Mouse (Mus musculus) CH12.LX (cell line): Measurements from ENCODE around the gene Sf3b2. TPM values are rescaled to one million over a fixed set of nuclear protein-coding genes. Genes with fewer than 3 reads are reported as not detected.
A peak's percentile ranks its signal among the peaks of the same experiment; 100 is the strongest.
"Not testable (repeated sequence)": the region's sequence is repeated elsewhere in the genome, so short reads cannot be mapped to it uniquely, and the experiment has no call there.

Experiments
- DNase-seq: peaks from one replicate; pipeline ENCODE4 v3.0.0-alpha.2; 2013; ENCODE audit errors: extremely low read depth
- H3K27ac ChIP-seq: 2 replicates; pipeline ENCODE4 v1.5.1; 2012; ENCODE audit warnings: low read depth, mild to moderate bottlenecking, control low read depth, moderate library complexity; ENCODE audit not compliant: insufficient read depth
- H3K27me3 ChIP-seq: replicated peaks from 2 replicates; pipeline ENCODE3; 2012; ENCODE audit warnings: inconsistent platforms
- H3K36me3 ChIP-seq, 2 experiments: replicated peaks in 1 of 2; 2 replicates each; pipeline versions ENCODE3 to v1.6.1; 2012; ENCODE audit warnings: inconsistent platforms in 1 of 2, low read length in 1 of 2, mild to moderate bottlenecking in 1 of 2, mixed read lengths in 1 of 2, moderate library complexity in 1 of 2; ENCODE audit not compliant: control insufficient read depth in 1 of 2, insufficient read depth in 1 of 2
- H3K4me1 ChIP-seq, 2 experiments: 2 replicates each; pipeline ENCODE4 v1.6.1; 2012; ENCODE audit warnings: inconsistent platforms in 1 of 2, moderate library complexity in 1 of 2; ENCODE audit not compliant: insufficient read depth in 2 of 2, control insufficient read depth in 1 of 2
- H3K4me2 ChIP-seq: 2 replicates; pipeline ENCODE4 v1.6.1; 2012; ENCODE audit warnings: low read depth, mild to moderate bottlenecking, control low read depth; ENCODE audit not compliant: poor library complexity, insufficient read depth, severe bottlenecking
- H3K4me3 ChIP-seq, 3 experiments: fragments of 150-350 bp in 1 of 3; sonication (generic) in 1 of 3; replicated peaks in 1 of 3; 2 replicates each; pipeline versions ENCODE3 to v1.5.1; 2011 to 2012; ENCODE audit warnings: low read depth in 2 of 3, low read length in 2 of 3, mild to moderate bottlenecking in 2 of 3, moderate library complexity in 2 of 3, control low read depth in 1 of 3, improper control_type of control experiment in 1 of 3, inconsistent platforms in 1 of 3, mixed read lengths in 1 of 3; ENCODE audit not compliant: poor library complexity in 1 of 3
- H3K79me2 ChIP-seq: replicated peaks from 2 replicates; pipeline ENCODE4 v1.6.1; 2012; ENCODE audit warnings: mild to moderate bottlenecking, moderate library complexity; ENCODE audit not compliant: control insufficient read depth, poor library complexity, insufficient read depth, severe bottlenecking; ENCODE audit errors: extremely low read depth
- H3K9ac ChIP-seq: 2 replicates; pipeline ENCODE4 v1.6.1; 2012; ENCODE audit warnings: low read depth, mild to moderate bottlenecking, control low read depth, moderate library complexity; ENCODE audit not compliant: insufficient read depth
- H3K9me3 ChIP-seq: replicated peaks from 2 replicates; pipeline ENCODE3; 2012; ENCODE audit warnings: low read length, inconsistent platforms, mixed read lengths
- BHLHE40 ChIP-seq: IDR thresholded peaks from 2 replicates; pipeline ENCODE4 v1.6.1; 2011; ENCODE audit warnings: mild to moderate bottlenecking, low read depth, low read length, improper control_type of control experiment
- CHD1 ChIP-seq: IDR thresholded peaks from 2 replicates; pipeline ENCODE4 v1.6.1; 2012; ENCODE audit warnings: low read depth, low read length, improper control_type of control experiment, inconsistent platforms
- CHD2 ChIP-seq: IDR thresholded peaks from 2 replicates; pipeline ENCODE4 v1.6.1; 2011; ENCODE audit warnings: low read length, improper control_type of control experiment
- CTCF ChIP-seq, 2 experiments: IDR thresholded peaks in 1 of 2; conservative IDR thresholded peaks in 1 of 2; 2 replicates each; pipeline ENCODE4 v1.5.1; 2011 to 2012; ENCODE audit warnings: low read depth in 2 of 2, low read length in 2 of 2, improper control_type of control experiment in 1 of 2, inconsistent platforms in 1 of 2, mild to moderate bottlenecking in 1 of 2, moderate library complexity in 1 of 2
- E2F4 ChIP-seq: IDR thresholded peaks from 2 replicates; pipeline ENCODE4 v1.6.1; 2011; ENCODE audit warnings: low read depth, low read length, improper control_type of control experiment; ENCODE audit not compliant: insufficient replicate concordance
- ELF1 ChIP-seq: IDR thresholded peaks from 2 replicates; pipeline ENCODE4 v1.6.1; 2014; ENCODE audit warnings: low read depth, mild to moderate bottlenecking, inconsistent platforms, low read length, improper control_type of control experiment
- EP300 ChIP-seq: IDR thresholded peaks from 2 replicates; pipeline ENCODE4 v1.6.1; 2011; ENCODE audit warnings: low read length, improper control_type of control experiment
- ETS1 ChIP-seq: conservative IDR thresholded peaks from 2 replicates; pipeline ENCODE4 v1.6.1; 2012; ENCODE audit warnings: low read depth, mild to moderate bottlenecking, inconsistent platforms, low read length, improper control_type of control experiment, moderate library complexity
- GABPA ChIP-seq: IDR thresholded peaks from 2 replicates; pipeline ENCODE4 v1.6.1; 2012; ENCODE audit warnings: low read depth, low read length, improper control_type of control experiment, inconsistent platforms; ENCODE audit not compliant: insufficient replicate concordance
- HCFC1 ChIP-seq: IDR thresholded peaks from 2 replicates; pipeline ENCODE4 v1.6.1; 2012; ENCODE audit warnings: low read depth, mild to moderate bottlenecking, inconsistent platforms, low read length, improper control_type of control experiment
- IRF4 ChIP-seq: IDR thresholded peaks from 2 replicates; pipeline ENCODE4 v1.6.1; 2014; ENCODE audit warnings: low read depth, mild to moderate bottlenecking, inconsistent platforms, low read length, improper control_type of control experiment
- JUND ChIP-seq: conservative IDR thresholded peaks from 2 replicates; pipeline ENCODE4 v1.6.1; 2011; ENCODE audit warnings: low read depth, low read length, improper control_type of control experiment
- MAFK ChIP-seq: IDR thresholded peaks from 2 replicates; pipeline ENCODE4 v1.6.1; 2011; ENCODE audit warnings: low read length, improper control_type of control experiment; ENCODE audit not compliant: insufficient replicate concordance
- MAX ChIP-seq: IDR thresholded peaks from 2 replicates; pipeline ENCODE4 v1.6.1; 2011; ENCODE audit warnings: low read length, improper control_type of control experiment
- MAZ ChIP-seq: IDR thresholded peaks from 2 replicates; pipeline ENCODE4 v1.6.1; 2012; ENCODE audit warnings: low read depth, mild to moderate bottlenecking, inconsistent platforms, low read length, improper control_type of control experiment, moderate library complexity
- MEF2A ChIP-seq: IDR thresholded peaks from 2 replicates; pipeline ENCODE4 v1.6.1; 2014; ENCODE audit warnings: low read depth, mild to moderate bottlenecking, inconsistent platforms, low read length, improper control_type of control experiment, borderline replicate concordance
- NRF1 ChIP-seq: IDR thresholded peaks from 2 replicates; pipeline ENCODE4 v1.6.1; 2014; ENCODE audit warnings: low read depth, mild to moderate bottlenecking, inconsistent platforms, low read length, improper control_type of control experiment, moderate library complexity
- PAX5 ChIP-seq: IDR thresholded peaks from 2 replicates; pipeline ENCODE4 v1.6.1; 2012; ENCODE audit warnings: low read length, inconsistent platforms, mixed read lengths
- POLR2A ChIP-seq: IDR thresholded peaks from 2 replicates; pipeline ENCODE4 v1.6.1; 2011; ENCODE audit warnings: low read depth, mild to moderate bottlenecking, improper control_type of control experiment, low read length
- RAD21 ChIP-seq: IDR thresholded peaks from 2 replicates; pipeline ENCODE4 v1.6.1; 2011; ENCODE audit warnings: low read depth, mild to moderate bottlenecking, low read length, improper control_type of control experiment, moderate library complexity
- SIN3A ChIP-seq: IDR thresholded peaks from 2 replicates; pipeline ENCODE4 v1.6.1; 2012; ENCODE audit warnings: low read length, improper control_type of control experiment, inconsistent platforms
- SMC3 ChIP-seq: IDR thresholded peaks from 2 replicates; pipeline ENCODE4 v1.6.1; 2011; ENCODE audit warnings: low read depth, low read length, improper control_type of control experiment
- UBTF ChIP-seq: IDR thresholded peaks from 2 replicates; pipeline ENCODE4 v1.6.1; 2012; ENCODE audit warnings: low read depth, mild to moderate bottlenecking, inconsistent platforms, low read length, improper control_type of control experiment, moderate library complexity
- USF1 ChIP-seq: IDR thresholded peaks from 2 replicates; pipeline ENCODE4 v1.6.1; 2014; ENCODE audit warnings: low read depth, mild to moderate bottlenecking, inconsistent platforms, low read length, improper control_type of control experiment
- ZKSCAN1 ChIP-seq: IDR thresholded peaks from 2 replicates; pipeline ENCODE4 v1.6.1; 2012; ENCODE audit warnings: low read depth, inconsistent platforms, low read length, improper control_type of control experiment, borderline replicate concordance
- ZMIZ1 ChIP-seq: IDR thresholded peaks from 2 replicates; pipeline ENCODE4 v1.6.1; 2012; ENCODE audit warnings: low read depth, mild to moderate bottlenecking, inconsistent platforms, low read length, improper control_type of control experiment
- ZNF384 ChIP-seq: IDR thresholded peaks from 2 replicates; pipeline ENCODE4 v1.6.1; 2012; ENCODE audit warnings: low read depth, low read length, improper control_type of control experiment, inconsistent platforms
- dilution Hi-C: fragments of 300-500 bp; cut with MboI; formaldehyde crosslinking; loops from 2 replicates; pipeline ENCODE4 v1.14.3; 2020; ENCODE audit warnings: low sequenced_read_pairs; ENCODE audit not compliant: extremely low pct_unique_long_range_greater_than_20kb, extremely low pct_ligation_motif_present
- in situ Hi-C: fragments of 300-500 bp; cut with MboI; formaldehyde crosslinking; loops from 3 replicates; pipeline ENCODE4 v1.14.3; 2019; ENCODE audit warnings: low sequenced_read_pairs, low pct_ligation_motif_present, low pct_unique_long_range_greater_than_20kb, mixed read lengths
- polyA plus RNA-seq: library from polyadenylated mRNA; unstranded; fragments of >175 nt; gene quantifications from 2 replicates; pipeline ENCODE4 v1.2.1, GENCODE M21; 2012; ENCODE audit warnings: low read depth; ENCODE audit not compliant: insufficient read length
- total RNA-seq, 2 experiments: library from RNA; depleted of rRNA; stranded (reverse); fragments of 300-350 nt in 1 of 2; fragments of >200 nt in 1 of 2; gene quantifications; 2 replicates each; pipeline ENCODE4 v1.2.3; 2012 to 2014

The Sf3b2 gene
- total and polyA plus RNA-seq, 3 experiments: 161 to 238 (median 191) TPM

GRCm38 (mm10) chr19:5257140-5257539, 38.1 kb downstream of the Sf3b2 start:
- H3K4me3 ChIP-seq: no peak overlapping the region
- H3K36me3 ChIP-seq: peaks cover 5 to 13% of the 10 kb centered on the region in 2 experiments
- peaks cover 9 to 28% of the 10 kb centered on the region in 2 experiments for H3K4me1 ChIP-seq
- H3K27ac ChIP-seq: no peak overlapping the region
- H3K9me3 ChIP-seq: no peaks in the 10 kb centered on the region
- dilution Hi-C loops: no loop called here
- peak overlapping the region; percentile 44 for H3K4me2 ChIP-seq
- peak; percentile 38 for DNase-seq
- no peaks in the 10 kb centered on the region for H3K27me3 ChIP-seq
- H3K79me2 ChIP-seq: peaks cover 10% of the 10 kb centered on the region
- peak; percentile 31; the same call in 1 of the 2 replicates for TF ChIP-seq EP300
- TF ChIP-seq CHD1: no peak
- TF ChIP-seq CHD2: no peak
- TF ChIP-seq, all 38 proteins: peak for 1
- in situ Hi-C loops: no loop called here
- H3K9ac ChIP-seq: no peak overlapping the region; the same call in 1 of the 2 replicates

GRCm38 (mm10) chr19:5236981-5237380, 58.3 kb downstream of the Sf3b2 start:
- H3K4me1 ChIP-seq: peaks cover 3 to 14% of the 10 kb centered on the region in 2 experiments; a peak in 3 of 4 replicates
- H3K9me3 ChIP-seq, H3K4me3 ChIP-seq, H3K79me2 ChIP-seq, dilution Hi-C loops, H3K4me2 ChIP-seq, H3K27me3 ChIP-seq, H3K9ac ChIP-seq, in situ Hi-C loops, H3K27ac ChIP-seq, H3K36me3 ChIP-seq, DNase-seq: not testable (repeated sequence)

DNA sequence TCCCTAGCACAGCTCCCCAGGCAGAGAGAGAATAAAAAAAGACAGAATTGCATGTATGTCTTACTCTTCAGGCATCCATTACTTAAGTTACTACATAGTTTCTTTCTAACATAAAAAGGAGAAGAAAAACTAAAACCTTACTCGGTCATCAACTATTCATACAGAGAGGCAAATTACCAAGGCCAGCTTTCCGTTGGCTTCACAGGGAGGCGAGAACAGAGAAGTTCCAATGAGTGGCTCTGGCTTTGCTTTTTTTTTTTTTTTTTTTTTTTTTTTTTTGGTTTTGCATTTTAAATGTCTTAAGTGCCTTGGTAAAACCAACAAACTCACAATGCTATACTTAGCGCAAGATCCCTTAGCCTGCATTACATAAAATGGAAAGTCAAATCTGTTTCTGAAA, 62.6 kb downstream of the Sf3b2 start:
- Histone ChIP-seq H3K4me1 (peaks cover 9 to 29% of the 10 kb centered on the region in 2 experiments), H3K9me3 (no peaks in the 10 kb centered on the region), H3K79me2 (peaks cover 10% of the 10 kb centered on the region; the same call in 1 of the 2 replicates), H3K36me3 (no peaks in the 10 kb centered on the region), H3K4me2 (peak overlapping the region; percentile 91), H3K27me3 (no peaks in the 10 kb centered on the region), H3K9ac (peak overlapping the region; percentile 88), H3K4me3 (no peak overlapping the region), H3K27ac (peak overlapping the region; percentile 95)
- peak; percentile 67 for DNase-seq
- dilution Hi-C loops (no loop called here), in situ Hi-C loops (no loop called here)
- no peak for TF ChIP-seq E2F4
- TF ChIP-seq UBTF: no peak
- no peak for TF ChIP-seq SMC3
- no peak for TF ChIP-seq BHLHE40
- no peak; the same call in 1 of the 2 replicates for TF ChIP-seq RAD21
- TF ChIP-seq ZMIZ1: no peak
- no peak for TF ChIP-seq POLR2A
- no peak for TF ChIP-seq HCFC1
- peak; percentile 100 for TF ChIP-seq ZNF384
- peak; percentile 69 for TF ChIP-seq IRF4
- 0 out of 2 replicates have a peak, but pooled peaks have one; percentile 16 for TF ChIP-seq EP300
- no peak for TF ChIP-seq PAX5
- TF ChIP-seq NRF1: no peak
- no peak for TF ChIP-seq MAFK
- peak; percentile 39; the same call in 1 of the 2 replicates for TF ChIP-seq JUND
- TF ChIP-seq ELF1: no peak
- TF ChIP-seq MAZ: no peak
- TF ChIP-seq GABPA: no peak
- 0 out of 2 replicates have a peak, but pooled peaks have one; percentile 15 for TF ChIP-seq MEF2A
- TF ChIP-seq USF1: no peak
- no peak for TF ChIP-seq ZKSCAN1
- peak; percentile 45 for TF ChIP-seq ETS1
- TF ChIP-seq SIN3A: no peak
- no peak for TF ChIP-seq CTCF (conservative IDR thresholded peaks at IDR 0.05 in 1 of 2, IDR thresholded peaks at IDR 0.05 in 1 of 2; ENCODE audit: low read depth in 2 of 2, low read length in 2 of 2)
- no peak for TF ChIP-seq MAX
